Mouse (Mus musculus) embryonic facial prominence, embryonic 14.5 days (tissue): ENCODE measurements at regions not wholly inside any gene's neighbourhood (a gene's known extent, or its start where the extent isn't known, plus 50 kb on each side); places are given as distances from the start of the nearest gene placed in this dataset.

Source experiments
- ATAC-seq: fragments of 200-750 bp; cut with Nextera tagmentation; 2 replicates; pipeline ENCODE4 v1.8.0; 2017; ENCODE audit warnings: low read depth, moderate number of reproducible peaks, moderate TSS enrichment
- DNase-seq: peaks from one replicate; pipeline ENCODE4 v3.0.0-alpha.2; 2015; ENCODE audit warnings: low spot score
- H3K27ac ChIP-seq: fragments of 300-500 bp; sonication (generic); replicated peaks from 2 replicates; pipeline ENCODE4 v1.5.1; 2014; ENCODE audit warnings: low read depth, mild to moderate bottlenecking, low read length, moderate library complexity
- H3K27me3 ChIP-seq: fragments of 300-500 bp; sonication (generic); replicated peaks from 2 replicates; pipeline ENCODE4 v1.6.1; 2014; ENCODE audit warnings: low read length; ENCODE audit not compliant: control insufficient read depth, insufficient read depth
- H3K36me3 ChIP-seq: fragments of 300-500 bp; sonication (generic); 2 replicates; pipeline ENCODE4 v1.6.1; 2014; ENCODE audit warnings: low read length, mixed read lengths; ENCODE audit not compliant: control insufficient read depth, insufficient read depth
- H3K4me1 ChIP-seq: fragments of 300-500 bp; sonication (generic); 2 replicates; pipeline ENCODE4 v1.6.1; 2014; ENCODE audit warnings: antibody characterized with exemption, low read length; ENCODE audit not compliant: control insufficient read depth, insufficient read depth
- H3K4me2 ChIP-seq: fragments of 300-500 bp; sonication (generic); 2 replicates; pipeline ENCODE4 v1.6.1; 2014; ENCODE audit warnings: low read depth, mild to moderate bottlenecking, low read length, moderate library complexity, mixed read lengths
- H3K4me3 ChIP-seq: fragments of 300-500 bp; sonication (generic); 2 replicates; pipeline ENCODE4 v1.5.1; 2014; ENCODE audit warnings: low read depth, mild to moderate bottlenecking, low read length
- H3K9ac ChIP-seq: fragments of 300-500 bp; sonication (generic); 2 replicates; pipeline ENCODE4 v1.6.1; 2014; ENCODE audit warnings: low read depth, mild to moderate bottlenecking, low read length, moderate library complexity, mixed read lengths
- H3K9me3 ChIP-seq: fragments of 300-500 bp; sonication (generic); 2 replicates; pipeline ENCODE4 v1.6.1; 2016; ENCODE audit warnings: low read length; ENCODE audit not compliant: control insufficient read depth
- WGBS: fragments of 180-500 bp; shearing (Covaris S2); extraction: QIAGEN DNeasy Blood & Tissue Kit; methylation state at CpG from one replicate; pipeline ENCODE4 v1.1.7; 2014; 5-methylcytosine and 5-hydroxymethylcytosine counted together

DNA sequence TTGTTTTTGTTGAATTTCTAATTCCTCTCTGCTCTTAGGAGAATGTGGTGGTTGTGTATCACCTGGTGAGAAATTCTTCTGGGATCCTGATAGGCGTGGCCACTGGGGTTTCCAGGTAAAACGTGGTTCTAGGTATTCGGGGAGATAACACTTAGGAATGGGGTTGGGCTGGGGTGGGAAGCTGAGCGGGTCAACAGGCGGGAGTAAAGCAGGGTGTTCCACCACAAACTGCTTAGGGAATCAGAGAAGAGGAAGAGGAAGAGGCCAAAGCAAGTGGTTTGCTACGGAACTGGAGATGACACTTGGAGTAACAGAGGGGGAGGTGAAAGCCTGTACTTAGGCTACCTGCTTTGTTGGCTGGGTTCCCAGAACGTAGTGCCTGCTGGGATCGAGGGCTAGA lies 205.9 kb upstream of the Rgma start:
- no peaks in the 10 kb centered on the region for H3K4me1 ChIP-seq
- 76% methylated on average over 8 of the region's 8 CpGs for WGBS
- ATAC-seq (no peak), DNase-seq (peak; percentile 49)
- no peak overlapping the region for H3K4me3 ChIP-seq
- H3K4me2 ChIP-seq, result no peak overlapping the region
- H3K9ac ChIP-seq, result no peak overlapping the region
- H3K9me3 ChIP-seq, result peaks cover 5% of the 10 kb centered on the region; the same call in 1 of the 2 replicates
- no peaks in the 10 kb centered on the region for H3K36me3 ChIP-seq
- no peak overlapping the region for H3K27ac ChIP-seq
- no peaks in the 10 kb centered on the region for H3K27me3 ChIP-seq

DNA sequence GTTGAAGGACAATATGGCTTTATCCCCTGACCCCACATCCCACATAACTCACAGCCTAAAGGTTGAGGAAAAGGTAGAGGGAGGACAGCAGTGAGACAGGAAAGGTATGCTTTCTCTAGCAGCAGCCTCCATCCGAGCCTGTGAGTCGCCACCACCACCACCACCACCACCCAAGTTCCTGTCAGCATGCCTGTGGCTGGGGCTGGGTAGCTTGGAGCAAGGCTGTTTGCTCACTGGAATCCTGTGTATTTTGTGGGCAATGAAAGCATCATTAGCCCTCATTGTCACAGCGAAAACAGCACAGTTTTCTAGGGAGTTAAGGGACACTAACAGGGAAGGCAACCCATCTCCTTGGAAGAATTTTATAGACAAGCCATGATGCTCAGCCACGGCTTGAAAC lies 202.7 kb upstream of the Rgma start:
- WGBS, result 90% methylated on average over 4 of the region's 4 CpGs
- Histone ChIP-seq H3K27me3 (no peaks in the 10 kb centered on the region), H3K9me3 (no peaks in the 10 kb centered on the region), H3K4me3 (no peak overlapping the region), H3K4me1 (no peaks in the 10 kb centered on the region), H3K36me3 (no peaks in the 10 kb centered on the region), H3K27ac (no peak overlapping the region), H3K9ac (no peak overlapping the region), H3K4me2 (no peak overlapping the region)
- DNase-seq (no peak), ATAC-seq (no peak)

DNA sequence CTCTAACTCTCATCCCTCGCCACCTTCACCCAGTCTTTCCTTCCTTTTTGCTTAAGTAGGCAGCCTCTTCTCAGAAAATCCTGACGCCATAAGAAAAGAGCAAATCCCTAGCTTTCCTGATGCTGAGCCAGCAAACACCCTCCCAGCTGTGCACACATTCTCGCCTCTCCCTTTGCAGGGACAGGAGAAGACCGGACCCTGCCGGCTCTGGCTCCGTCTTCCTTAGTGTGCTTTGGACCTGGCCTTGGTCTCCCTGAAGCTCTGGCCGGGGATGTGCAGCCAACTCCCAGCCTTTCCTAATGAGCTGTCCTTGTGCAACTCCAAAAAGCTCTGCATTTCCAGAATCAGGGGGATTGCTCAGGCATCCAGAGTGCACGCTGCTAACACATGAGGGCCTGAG lies 191.5 kb upstream of the Rgma start:
- DNase-seq, result no peak
- Histone ChIP-seq H3K4me1 (no peaks in the 10 kb centered on the region), H3K27me3 (no peaks in the 10 kb centered on the region), H3K9ac (no peak overlapping the region), H3K4me3 (no peak overlapping the region), H3K9me3 (0 out of 2 replicates have a peak, but pooled peaks cover 3% of the 10 kb centered on the region), H3K36me3 (no peaks in the 10 kb centered on the region), H3K4me2 (no peak overlapping the region), H3K27ac (no peak overlapping the region)
- no peak for ATAC-seq
- 84% methylated on average over 8 of the region's 8 CpGs for WGBS

DNA sequence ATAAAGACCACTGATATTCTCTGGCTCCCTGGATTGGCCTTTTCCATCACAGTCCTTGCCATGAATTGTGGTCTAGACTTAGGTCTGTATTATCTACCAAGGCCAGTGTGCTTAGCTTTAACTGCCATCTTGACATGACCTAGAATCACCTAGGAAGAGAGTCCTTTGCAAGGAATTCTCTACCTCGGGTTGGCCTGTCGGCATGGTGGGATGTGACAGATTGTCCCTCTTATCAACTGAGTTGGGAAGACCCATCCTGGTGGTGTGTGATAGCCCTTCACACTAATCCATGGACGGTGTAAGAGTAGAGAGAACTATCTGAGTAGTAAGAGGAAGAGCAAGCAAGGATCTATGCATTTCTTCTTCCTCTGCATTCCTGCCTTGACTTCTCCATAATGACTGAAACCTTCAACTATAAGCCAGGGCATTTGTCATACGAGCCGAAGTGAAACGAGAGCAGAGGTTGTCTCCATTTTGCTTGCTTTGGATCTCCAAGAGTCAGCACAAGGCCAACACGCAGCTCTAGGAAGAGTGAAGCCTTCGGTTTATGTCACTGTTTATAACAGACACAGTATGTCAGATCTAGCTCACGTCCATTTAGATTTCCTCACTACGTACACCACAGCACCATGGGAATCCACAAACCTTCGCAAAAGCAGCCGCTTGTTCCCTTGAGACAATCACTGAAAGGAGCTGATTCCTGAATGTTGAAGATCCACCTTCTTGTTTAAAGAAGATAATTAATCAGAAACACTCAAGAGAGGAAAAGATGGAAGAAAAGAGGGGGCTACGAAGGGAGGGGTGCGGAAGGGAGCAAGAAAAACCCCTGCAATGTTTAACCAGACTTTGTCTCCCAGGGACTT lies 190.9 kb upstream of the Rgma start:
- DNase-seq, result no peak
- ATAC-seq, result no peak
- Histone ChIP-seq H3K9ac (no peak overlapping the region), H3K36me3 (no peaks in the 10 kb centered on the region), H3K4me2 (no peak overlapping the region), H3K4me3 (no peak overlapping the region), H3K4me1 (no peaks in the 10 kb centered on the region), H3K9me3 (0 out of 2 replicates have a peak, but pooled peaks cover 3% of the 10 kb centered on the region), H3K27me3 (no peaks in the 10 kb centered on the region), H3K27ac (no peak overlapping the region)
- 87% methylated on average over 14 of the region's 14 CpGs for WGBS

DNA sequence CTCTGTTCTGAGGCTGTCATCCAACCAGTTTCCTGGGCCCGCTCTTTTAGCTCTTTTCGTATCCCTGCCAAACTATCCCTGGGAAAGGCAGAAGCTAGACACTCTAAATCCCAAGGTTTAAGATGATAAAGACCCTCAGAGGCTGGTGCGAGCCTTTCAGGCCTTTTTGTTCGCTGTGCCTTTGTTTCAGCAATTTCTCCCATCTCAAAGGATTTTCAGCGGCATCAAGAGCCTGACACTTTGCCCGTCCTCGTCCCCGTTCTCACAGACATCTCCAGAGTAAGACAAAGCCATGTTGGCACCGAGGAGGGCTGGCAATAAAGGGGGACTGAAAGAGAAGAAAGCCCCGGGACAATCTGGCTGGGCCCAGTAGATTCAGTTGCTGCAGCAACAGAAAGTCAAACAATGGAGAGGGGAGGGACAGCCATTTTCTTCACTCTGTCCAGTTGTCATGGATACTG lies 190.2 kb upstream of the Rgma start:
- no peak overlapping the region for H3K27ac ChIP-seq
- no peaks in the 10 kb centered on the region for H3K4me1 ChIP-seq
- WGBS, result 86% methylated on average over 10 of the region's 10 CpGs
- H3K27me3 ChIP-seq, result no peaks in the 10 kb centered on the region
- H3K4me2 ChIP-seq, result no peak overlapping the region
- no peak for DNase-seq
- H3K9me3 ChIP-seq, result 0 out of 2 replicates have a peak, but pooled peaks cover 3% of the 10 kb centered on the region
- no peak overlapping the region for H3K4me3 ChIP-seq
- no peak overlapping the region for H3K9ac ChIP-seq
- H3K36me3 ChIP-seq, result no peaks in the 10 kb centered on the region
- ATAC-seq, result no peak

DNA sequence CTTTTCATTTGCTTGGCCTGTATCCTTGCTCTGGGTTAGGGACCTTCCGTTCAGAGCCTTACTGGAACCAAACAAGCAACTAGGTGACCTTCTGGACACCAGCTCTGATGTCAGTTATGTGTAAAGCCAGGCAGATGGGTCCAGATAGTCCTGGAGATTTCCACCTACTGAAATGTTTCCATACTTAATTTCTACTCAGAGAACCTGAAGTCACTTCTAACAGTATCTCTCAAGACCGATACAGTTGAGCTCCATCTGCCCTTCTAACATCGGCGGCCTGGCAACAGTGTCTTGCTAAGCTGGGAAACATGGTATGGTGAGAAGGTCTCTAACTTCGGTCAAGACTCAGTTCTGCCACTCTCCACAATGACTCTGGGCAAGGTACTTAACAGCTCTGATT lies 189.7 kb upstream of the Rgma start:
- H3K9ac ChIP-seq, result no peak overlapping the region
- no peak overlapping the region for H3K4me3 ChIP-seq
- 0 out of 2 replicates have a peak, but pooled peaks cover 3% of the 10 kb centered on the region for H3K9me3 ChIP-seq
- 95% methylated on average over 5 of the region's 5 CpGs for WGBS
- DNase-seq (no peak), ATAC-seq (no peak)
- H3K4me1 ChIP-seq, result no peaks in the 10 kb centered on the region
- H3K36me3 ChIP-seq, result no peaks in the 10 kb centered on the region
- no peak overlapping the region for H3K4me2 ChIP-seq
- no peak overlapping the region for H3K27ac ChIP-seq
- no peaks in the 10 kb centered on the region for H3K27me3 ChIP-seq

DNA sequence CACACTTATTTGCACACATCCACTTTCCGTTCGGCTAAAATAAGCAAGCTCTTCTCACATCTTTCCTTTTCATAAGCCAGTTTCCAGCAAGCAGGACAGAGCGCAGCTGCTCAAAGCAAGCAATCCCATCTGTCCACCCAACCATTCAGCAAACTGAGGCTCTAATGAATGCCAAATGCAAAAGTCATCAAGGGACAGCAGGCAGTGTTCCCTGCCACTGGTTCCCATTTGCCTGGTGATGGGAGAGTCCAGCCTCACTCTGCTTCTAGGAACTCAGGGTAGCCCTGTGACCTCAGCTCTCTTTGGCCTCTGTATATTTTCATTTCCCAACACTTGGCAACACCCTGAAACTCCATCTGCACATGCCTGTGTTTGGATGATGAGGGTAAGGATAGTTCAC lies 188.8 kb upstream of the Rgma start:
- Histone ChIP-seq H3K4me3 (no peak overlapping the region), H3K4me2 (no peak overlapping the region), H3K9me3 (0 out of 2 replicates have a peak, but pooled peaks cover 3% of the 10 kb centered on the region), H3K9ac (no peak overlapping the region), H3K27ac (no peak overlapping the region), H3K27me3 (no peaks in the 10 kb centered on the region), H3K36me3 (no peaks in the 10 kb centered on the region), H3K4me1 (no peaks in the 10 kb centered on the region)
- ATAC-seq (no peak), DNase-seq (no peak)
- 91% methylated on average over 3 of the region's 3 CpGs for WGBS

DNA sequence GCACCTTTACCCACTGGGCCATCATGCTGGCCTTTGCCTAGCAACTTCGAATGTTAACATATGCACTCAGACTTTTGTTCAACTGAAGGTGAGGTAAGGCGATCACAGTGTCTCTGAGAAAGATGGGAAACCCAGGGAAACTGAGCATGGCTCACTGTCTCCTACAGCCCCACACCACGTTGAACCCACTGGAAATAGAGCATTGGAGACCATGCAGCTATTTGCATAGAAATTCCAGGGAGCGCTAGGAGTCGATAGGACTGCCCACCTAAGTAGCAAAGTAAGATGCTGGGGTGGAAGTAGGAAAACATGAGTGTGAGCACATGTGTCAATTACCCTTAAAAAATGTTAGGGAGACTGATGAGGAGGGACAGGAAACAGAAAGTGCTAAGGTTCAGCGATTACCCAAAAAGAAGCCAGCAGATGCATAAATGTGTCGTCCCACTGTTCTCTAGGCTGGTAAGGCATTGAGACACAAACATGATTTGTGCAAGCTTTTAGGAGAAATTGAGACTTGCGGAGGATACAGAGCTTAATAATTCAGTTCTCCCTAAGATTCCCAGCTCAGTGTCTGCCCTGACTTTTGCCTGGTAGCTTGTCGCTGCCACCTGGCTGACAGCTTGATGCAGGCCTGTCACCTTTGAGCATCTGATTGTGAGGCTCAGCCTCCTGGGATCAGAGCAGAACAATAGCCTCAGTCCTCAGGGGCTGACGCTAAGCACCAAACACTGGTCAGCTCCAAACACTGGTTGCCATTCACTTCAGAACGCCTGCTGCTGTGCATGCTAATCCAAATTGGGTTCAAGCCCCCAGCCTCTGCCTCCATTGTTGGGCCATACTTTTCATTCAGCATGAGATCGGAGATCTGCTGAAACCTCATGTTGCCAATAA lies 183.7 kb upstream of the Rgma start:
- H3K4me2 ChIP-seq, result no peak overlapping the region
- ATAC-seq (no peak), DNase-seq (peak; percentile 25)
- no peak overlapping the region for H3K27ac ChIP-seq
- H3K4me1 ChIP-seq, result no peaks in the 10 kb centered on the region
- peaks cover 10% of the 10 kb centered on the region; the same call in 1 of the 2 replicates for H3K9me3 ChIP-seq
- no peaks in the 10 kb centered on the region for H3K36me3 ChIP-seq
- H3K9ac ChIP-seq, result no peak overlapping the region
- no peaks in the 10 kb centered on the region for H3K27me3 ChIP-seq
- no peak overlapping the region for H3K4me3 ChIP-seq
- WGBS, result 44% methylated on average over 12 of the region's 12 CpGs
